Mouse (Mus musculus): ENCODE data around the gene Sema4c. TPM values are rescaled to one million over a fixed set of nuclear protein-coding genes. Genes with fewer than 3 reads are reported as not detected.
A peak's percentile ranks its signal among the peaks of the same experiment; 100 is the strongest.

Gene Sema4c
- polyA plus RNA-seq, 1 experiment: 16.6 TPM

DNA sequence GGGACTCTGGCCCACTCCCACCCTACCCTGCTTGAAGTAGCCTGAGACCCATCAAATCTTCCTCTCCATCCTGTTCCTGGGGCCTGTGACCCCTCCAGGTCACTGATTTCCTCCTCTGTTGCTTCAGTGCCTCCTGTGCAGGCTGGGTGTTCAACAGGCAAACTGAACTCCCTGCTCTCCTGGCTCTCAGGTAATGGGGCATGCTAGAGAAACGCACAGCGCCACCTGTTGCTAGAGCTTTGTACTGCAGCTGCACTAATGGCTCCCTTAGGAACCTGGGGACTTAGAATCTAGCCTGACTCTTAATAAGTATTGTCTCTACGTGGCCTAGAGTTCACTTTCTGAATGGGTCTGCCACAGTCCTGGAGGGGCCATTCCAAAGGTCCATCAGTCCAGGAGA is 56.9 kb downstream of the Sema4c start:
- peaks cover 10% of the 10 kb centered on the region for H3K36me3 ChIP-seq (ENCODE audit: control insufficient read depth, insufficient read depth)
- no peak overlapping the region for H3K4me3 ChIP-seq (ENCODE audit: insufficient read depth, poor library complexity, severe bottlenecking)
- TF ChIP-seq CTCF (IDR thresholded peaks at IDR 0.05; ENCODE audit: control insufficient read depth, insufficient read depth, insufficient read length) (peak; percentile 80), MYOG (IDR thresholded peaks at IDR 0.05; ENCODE audit: control insufficient read depth, extremely low read depth, insufficient read length) (no peak)
- no peaks in the 10 kb centered on the region for H3K27me3 ChIP-seq (ENCODE audit: control insufficient read depth, insufficient read depth, insufficient read length)
- no peaks in the 10 kb centered on the region for H3K79me3 ChIP-seq (ENCODE audit: low read depth)
- H3ac ChIP-seq (ENCODE audit: control insufficient read depth, insufficient read length, low read depth): no peak overlapping the region
- H3K79me2 ChIP-seq (ENCODE audit: control insufficient read depth, insufficient read depth): no peaks in the 10 kb centered on the region

Small RNAs within 50 kb of the gene (microRNA-seq; reads per million reads assigned to microRNA genes)
- not detected for gene Gm47280 (ENCODE audit: borderline microRNAs expressed)

Other genes with a start within 250 kb of the Sema4c start
- gene Kansl3, start 189.2 kb downstream of the Sema4c start, polyA plus RNA-seq (2012; fragmentation: generic; extraction: Trizol): 23.6 TPM
- 0.14 TPM for gene Fer1l5, start 186.1 kb downstream of the Sema4c start, polyA plus RNA-seq (2012; fragmentation: generic; extraction: Trizol)
- 14.3 TPM for gene Lman2l, start 113.1 kb downstream of the Sema4c start, polyA plus RNA-seq (2012; fragmentation: generic; extraction: Trizol)
- 6.2 TPM for gene Cnnm4, start 86.7 kb downstream of the Sema4c start, polyA plus RNA-seq (2012; fragmentation: generic; extraction: Trizol)
- gene Cnnm3, start 46.5 kb downstream of the Sema4c start, polyA plus RNA-seq (2012; fragmentation: generic; extraction: Trizol): 6.5 TPM
- gene Ankrd23, start 21.5 kb downstream of the Sema4c start, polyA plus RNA-seq (2012; fragmentation: generic; extraction: Trizol): 1.1 TPM
- gene Gm42417, start 18.9 kb downstream of the Sema4c start, polyA plus RNA-seq (2012; fragmentation: generic; extraction: Trizol): 0.05 TPM
- gene Ankrd39, start 10.9 kb downstream of the Sema4c start, polyA plus RNA-seq (2012; fragmentation: generic; extraction: Trizol): 7.8 TPM
- gene Fam178b, start 124.8 kb upstream of the Sema4c start, polyA plus RNA-seq (2012; fragmentation: generic; extraction: Trizol): 0.08 TPM
- gene Cox5b, start 133.1 kb upstream of the Sema4c start, polyA plus RNA-seq (2012; fragmentation: generic; extraction: Trizol): 734 TPM
- 0.02 TPM for gene 4933424G06Rik, start 151.8 kb upstream of the Sema4c start, polyA plus RNA-seq (2012; fragmentation: generic; extraction: Trizol)
- 106 TPM for gene Actr1b, start 156.1 kb upstream of the Sema4c start, polyA plus RNA-seq (2012; fragmentation: generic; extraction: Trizol)
- not detected for gene Zap70, start 203.4 kb upstream of the Sema4c start, polyA plus RNA-seq (2012; fragmentation: generic; extraction: Trizol)